Mouse (Mus musculus): ENCODE data around the gene Fgf15. TPM values are rescaled to one million over a fixed set of nuclear protein-coding genes. Genes with fewer than 3 reads are reported as not detected.
A peak's percentile ranks its signal among the peaks of the same experiment; 100 is the strongest.

The Fgf15 gene
- polyA plus RNA-seq, 1 experiment, result not detected

DNA sequence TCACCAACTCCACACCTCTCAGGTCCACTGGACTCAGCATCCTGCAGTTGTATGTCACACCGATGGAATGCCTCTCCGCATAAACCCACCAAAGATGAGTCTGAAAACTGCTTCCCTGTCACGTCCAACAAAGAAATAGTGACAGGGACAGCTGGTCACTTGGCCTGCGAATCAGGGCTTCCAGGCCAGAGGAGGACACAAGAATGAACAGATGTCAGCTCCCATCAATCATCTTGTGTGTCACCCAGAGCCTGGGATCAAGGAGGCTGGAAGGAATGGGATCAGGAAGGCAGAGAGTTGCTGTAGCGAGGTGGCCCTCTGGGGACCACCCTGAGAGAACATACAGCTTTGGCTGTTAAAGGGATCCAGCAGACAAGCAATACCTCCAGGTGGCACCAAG, 38.6 kb downstream of the Fgf15 start:
- H3K4me1 ChIP-seq (ENCODE audit: control insufficient read depth, insufficient read depth, insufficient read length), result peaks cover 3% of the 10 kb centered on the region
- WGBS, result 89% methylated on average over 5 of the region's 5 CpGs
- H3K36me3 ChIP-seq (ENCODE audit: control insufficient read depth, insufficient read depth, low read length), result no peaks in the 10 kb centered on the region
- no peak overlapping the region for H3K27ac ChIP-seq (ENCODE audit: insufficient read depth, low read length)
- H3K4me3 ChIP-seq (ENCODE audit: extremely low read depth, insufficient read depth, insufficient read length), result no peak overlapping the region
- no peak for TF ChIP-seq POLR2A (IDR thresholded peaks at IDR 0.05; ENCODE audit: low read depth, low read length)
- no peak for TF ChIP-seq CTCF (IDR thresholded peaks at IDR 0.05; ENCODE audit: extremely low read depth, insufficient read depth, insufficient read length, insufficient replicate concordance)
- DNase-seq (ENCODE audit: low read depth in 1 of 2, low spot score in 2 of 2), result no peak
- H3K27me3 ChIP-seq (ENCODE audit: control insufficient read depth, insufficient read depth, low read length), result peaks cover 6% of the 10 kb centered on the region

DNA sequence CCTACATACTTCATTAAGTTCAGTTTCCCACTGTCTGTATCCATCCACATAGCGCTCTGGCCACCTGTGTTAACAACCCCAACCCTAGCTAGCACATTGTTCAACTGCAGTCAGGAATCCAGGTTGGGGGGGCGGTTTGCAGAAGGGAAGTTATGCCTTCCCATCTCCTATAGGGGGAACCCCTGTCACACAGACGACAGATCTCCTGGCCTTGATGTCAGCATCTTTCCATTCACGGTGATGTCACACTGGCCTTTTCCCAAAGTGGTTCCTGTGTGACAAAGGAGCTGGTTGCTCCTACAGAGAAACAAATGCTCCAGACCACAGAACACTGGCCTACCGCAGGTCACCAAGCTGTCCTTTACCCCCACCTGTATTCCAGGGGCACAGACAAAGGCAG, 39.2 kb downstream of the Fgf15 start:
- H3K27me3 ChIP-seq (ENCODE audit: control insufficient read depth, insufficient read depth, low read length), result peaks cover 7% of the 10 kb centered on the region
- DNase-seq (ENCODE audit: low read depth in 1 of 2, low spot score in 2 of 2), result no peak
- TF ChIP-seq POLR2A (IDR thresholded peaks at IDR 0.05; ENCODE audit: low read depth, low read length) (no peak), CTCF (IDR thresholded peaks at IDR 0.05; ENCODE audit: extremely low read depth, insufficient read depth, insufficient read length, insufficient replicate concordance) (no peak)
- H3K27ac ChIP-seq (ENCODE audit: insufficient read depth, low read length), result no peak overlapping the region
- no peak overlapping the region for H3K4me3 ChIP-seq (ENCODE audit: extremely low read depth, insufficient read depth, insufficient read length)
- peaks cover 5% of the 10 kb centered on the region for H3K4me1 ChIP-seq (ENCODE audit: control insufficient read depth, insufficient read depth, insufficient read length)
- H3K36me3 ChIP-seq (ENCODE audit: control insufficient read depth, insufficient read depth, low read length), result no peaks in the 10 kb centered on the region
- 73% methylated on average over 5 of the region's 5 CpGs for WGBS

GRCm38 (mm10) chr7:144936311-144936880, 40.1 kb downstream of the Fgf15 start:
- 95% methylated on average over 4 of the region's 4 CpGs for WGBS
- H3K36me3 ChIP-seq (ENCODE audit: control insufficient read depth, insufficient read depth, low read length), result no peaks in the 10 kb centered on the region
- no peak for DNase-seq (ENCODE audit: low read depth in 1 of 2, low spot score in 2 of 2)
- peaks cover 10% of the 10 kb centered on the region for H3K4me1 ChIP-seq (ENCODE audit: control insufficient read depth, insufficient read depth, insufficient read length)
- no peak for TF ChIP-seq CTCF (IDR thresholded peaks at IDR 0.05; ENCODE audit: extremely low read depth, insufficient read depth, insufficient read length, insufficient replicate concordance)
- TF ChIP-seq POLR2A (IDR thresholded peaks at IDR 0.05; ENCODE audit: low read depth, low read length), result no peak
- H3K4me3 ChIP-seq (ENCODE audit: extremely low read depth, insufficient read depth, insufficient read length), result no peak overlapping the region
- no peak overlapping the region for H3K27ac ChIP-seq (ENCODE audit: insufficient read depth, low read length)
- H3K27me3 ChIP-seq (ENCODE audit: control insufficient read depth, insufficient read depth, low read length), result peaks cover 8% of the 10 kb centered on the region

DNA sequence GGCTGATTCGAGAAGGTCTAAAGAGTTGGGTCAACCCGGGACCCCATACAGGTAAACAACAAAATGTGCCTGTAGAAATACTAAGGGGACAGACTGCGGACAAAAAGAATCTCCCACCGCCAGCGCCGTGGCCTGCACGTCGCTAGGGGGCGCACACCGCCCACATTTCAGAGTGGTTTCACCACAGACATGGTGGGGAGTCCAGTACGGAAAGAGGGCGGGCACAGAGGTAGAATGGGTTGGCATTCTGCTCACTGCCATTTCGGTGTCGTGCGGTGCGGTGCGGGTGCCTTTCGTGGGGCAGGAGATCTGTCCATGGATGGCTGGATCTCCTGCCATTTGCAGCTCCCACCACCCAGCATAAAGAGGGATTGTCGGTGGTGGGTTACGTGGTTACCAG, 41.2 kb downstream of the Fgf15 start:
- TF ChIP-seq POLR2A (IDR thresholded peaks at IDR 0.05; ENCODE audit: low read depth, low read length) (no peak), CTCF (IDR thresholded peaks at IDR 0.05; ENCODE audit: extremely low read depth, insufficient read depth, insufficient read length, insufficient replicate concordance) (peak; percentile 99)
- Histone ChIP-seq H3K4me3 (ENCODE audit: extremely low read depth, insufficient read depth, insufficient read length) (peak overlapping the region; percentile 67), H3K27me3 (ENCODE audit: control insufficient read depth, insufficient read depth, low read length) (peaks cover 11% of the 10 kb centered on the region), H3K27ac (ENCODE audit: insufficient read depth, low read length) (no peak overlapping the region), H3K4me1 (ENCODE audit: control insufficient read depth, insufficient read depth, insufficient read length) (peaks cover 11% of the 10 kb centered on the region), H3K36me3 (ENCODE audit: control insufficient read depth, insufficient read depth, low read length) (no peaks in the 10 kb centered on the region)
- peak; percentile 59 to 82 for DNase-seq (ENCODE audit: low read depth in 1 of 2, low spot score in 2 of 2)
- 2% methylated on average over 20 of the region's 20 CpGs for WGBS

DNA sequence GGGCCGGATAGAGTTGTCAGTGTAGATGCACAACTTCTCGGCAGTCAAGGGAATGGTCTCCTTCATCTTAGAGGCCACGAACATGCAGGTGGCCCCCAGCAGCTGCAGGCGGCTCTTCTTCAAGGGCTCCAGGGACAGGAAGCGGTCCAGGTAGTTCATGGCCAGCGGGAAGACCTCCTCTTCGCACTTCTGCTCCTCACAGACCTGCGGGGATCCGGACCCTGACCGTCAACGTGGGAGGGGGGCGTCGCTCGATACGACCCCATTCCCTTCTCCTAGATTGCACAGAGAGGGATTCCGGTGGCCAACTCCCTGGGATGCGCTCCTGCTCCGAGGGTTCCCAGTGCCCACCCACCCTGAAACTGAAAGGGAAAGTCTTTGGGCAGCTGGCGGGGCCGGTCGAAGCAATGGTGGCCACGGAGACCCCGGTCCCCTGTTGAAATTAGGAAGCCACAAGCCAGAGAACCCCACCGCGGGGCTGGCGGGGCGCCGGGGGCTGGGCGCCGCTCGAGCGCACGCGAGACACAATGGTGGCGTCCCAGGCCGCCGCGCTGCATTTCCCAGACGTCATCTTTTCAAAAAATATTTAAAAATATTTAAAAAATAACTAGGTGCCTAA, 41.7 kb downstream of the Fgf15 start:
- 1% methylated on average over 39 of the region's 39 CpGs for WGBS
- peaks cover 14% of the 10 kb centered on the region for H3K4me1 ChIP-seq (ENCODE audit: control insufficient read depth, insufficient read depth, insufficient read length)
- no peak for DNase-seq (ENCODE audit: low read depth in 1 of 2, low spot score in 2 of 2)
- no peak overlapping the region for H3K27ac ChIP-seq (ENCODE audit: insufficient read depth, low read length)
- TF ChIP-seq CTCF (IDR thresholded peaks at IDR 0.05; ENCODE audit: extremely low read depth, insufficient read depth, insufficient read length, insufficient replicate concordance) (no peak), POLR2A (IDR thresholded peaks at IDR 0.05; ENCODE audit: low read depth, low read length) (no peak)
- H3K27me3 ChIP-seq (ENCODE audit: control insufficient read depth, insufficient read depth, low read length), result peaks cover 14% of the 10 kb centered on the region
- peak overlapping the region; percentile 67 for H3K4me3 ChIP-seq (ENCODE audit: extremely low read depth, insufficient read depth, insufficient read length)
- no peaks in the 10 kb centered on the region for H3K36me3 ChIP-seq (ENCODE audit: control insufficient read depth, insufficient read depth, low read length)

DNA sequence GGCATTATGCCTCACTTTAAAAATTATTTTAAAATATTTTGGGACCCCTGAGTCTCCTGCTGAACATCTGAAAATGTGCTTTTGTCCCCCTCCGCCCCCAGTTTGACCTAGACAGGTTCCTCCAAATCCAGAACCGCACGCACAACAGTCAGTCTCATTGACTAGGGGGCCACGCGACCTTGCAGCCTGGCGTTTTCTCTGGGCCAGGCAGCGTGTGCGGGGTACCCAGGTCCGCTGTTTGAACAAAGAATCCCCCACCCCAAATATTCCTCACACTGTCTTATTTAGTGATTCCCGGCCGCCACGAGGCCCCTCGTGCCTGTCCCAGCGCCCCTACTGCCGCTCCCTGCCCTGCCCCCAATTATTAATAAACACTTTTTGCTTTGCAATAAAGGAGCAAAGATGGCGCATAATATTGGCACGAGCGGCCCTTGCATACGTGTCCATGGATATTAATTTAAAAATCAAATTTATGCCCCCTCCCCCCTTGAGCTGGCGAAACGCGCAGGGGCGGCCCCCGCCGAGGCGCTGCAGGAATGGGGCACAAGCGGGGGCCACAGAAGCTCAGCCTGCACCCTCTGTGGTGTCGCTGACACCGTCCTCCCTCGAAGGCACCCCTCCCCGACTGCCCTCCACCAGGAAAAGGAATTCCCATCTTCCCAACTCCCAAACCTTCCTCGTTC, 42.5 kb downstream of the Fgf15 start:
- 2% methylated on average over 32 of the region's 32 CpGs for WGBS
- H3K27ac ChIP-seq (ENCODE audit: insufficient read depth, low read length), result no peak overlapping the region
- H3K27me3 ChIP-seq (ENCODE audit: control insufficient read depth, insufficient read depth, low read length), result peaks cover 17% of the 10 kb centered on the region
- no peak for DNase-seq (ENCODE audit: low read depth in 1 of 2, low spot score in 2 of 2)
- TF ChIP-seq POLR2A (IDR thresholded peaks at IDR 0.05; ENCODE audit: low read depth, low read length), result no peak
- TF ChIP-seq CTCF (IDR thresholded peaks at IDR 0.05; ENCODE audit: extremely low read depth, insufficient read depth, insufficient read length, insufficient replicate concordance), result no peak
- H3K4me1 ChIP-seq (ENCODE audit: control insufficient read depth, insufficient read depth, insufficient read length), result peaks cover 16% of the 10 kb centered on the region
- H3K4me3 ChIP-seq (ENCODE audit: extremely low read depth, insufficient read depth, insufficient read length), result peak overlapping the region; percentile 67
- no peaks in the 10 kb centered on the region for H3K36me3 ChIP-seq (ENCODE audit: control insufficient read depth, insufficient read depth, low read length)
